Mouse (Mus musculus) retina, postnatal 7 days (tissue): ENCODE results near the gene Olfr1179.
"Not testable (repeated sequence)": the region's sequence is repeated elsewhere in the genome, so short reads cannot be mapped to it uniquely, and the experiment has no call there.

Experiments used
- DNase-seq: peaks from one replicate; pipeline ENCODE4 v3.0.0-alpha.2; 2012; ENCODE audit warnings: low read depth, low spot score

Olfr1179 gene

DNA sequence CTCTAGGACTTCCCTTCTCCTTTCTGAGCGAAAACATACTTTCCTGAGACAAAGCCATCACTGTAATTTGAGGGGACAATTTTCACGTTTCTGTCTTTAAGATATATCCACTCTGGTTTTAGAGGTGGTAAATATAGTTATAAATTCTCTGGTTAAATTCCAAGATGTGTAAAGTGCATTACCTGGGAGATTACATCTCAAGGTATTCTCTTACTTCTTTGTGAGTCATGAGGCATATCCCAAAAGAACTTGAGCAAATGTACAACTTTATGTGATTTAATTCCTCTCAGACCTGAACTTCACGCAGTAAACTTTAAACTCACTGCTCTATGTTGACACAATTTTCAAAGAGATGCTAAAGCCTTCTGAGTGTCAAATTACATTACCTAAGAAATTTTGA lies at the start of gene Olfr1179:
TSS of gene Olfr1179 (minus strand) at position 101 of the 400 bp plus-strand sequence.
- no peak for DNase-seq

- DNase-seq, result not testable (repeated sequence)
Observed at GRCm38 (mm10) chr2:88454567-88454966, 48.3 kb upstream of the Olfr1179 start, which contains the start of gene Olfr1183. Gene Olfr1183, plus strand, starts transcription at chr2:88454867.

GRCm38 (mm10) chr2:88449031-88449430 lies 42.8 kb upstream of the Olfr1179 start, which contains the start of gene Gm13757:
Gene Gm13757, minus strand, starts transcription at chr2:88449131.
- no peak for DNase-seq

DNA sequence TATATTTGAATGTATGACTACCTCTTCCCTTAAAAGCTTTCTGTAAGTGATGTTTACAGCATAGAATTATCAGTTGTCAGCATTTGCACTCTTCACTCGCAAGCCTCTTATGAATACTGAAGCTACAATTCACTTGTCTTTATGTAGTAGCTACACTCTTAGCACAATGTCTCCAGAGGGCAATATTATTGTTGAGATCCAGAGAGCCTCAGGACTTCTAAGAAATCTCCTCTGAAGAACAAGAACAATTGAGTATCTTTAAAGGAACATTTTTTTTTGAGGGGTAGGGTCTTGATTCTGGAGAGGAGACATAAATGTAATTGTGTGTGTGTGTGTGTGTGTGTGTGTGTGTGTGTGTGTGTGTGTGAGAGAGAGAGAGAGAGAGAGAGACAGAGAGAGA lies 19.8 kb upstream of the Olfr1179 start, which contains the start of gene Olfr1181:
TSS of gene Olfr1181 (minus strand) at position 101 of the 400 bp plus-strand sequence.
- DNase-seq, result no peak

GRCm38 (mm10) chr2:88419051-88419450 lies 12.8 kb upstream of the Olfr1179 start, which contains the start of gene Olfr1180:
Gene Olfr1180, minus strand, starts transcription at chr2:88419151.
- DNase-seq, result no peak

GRCm38 (mm10) chr2:88386762-88387161 lies 19.5 kb downstream of the Olfr1179 start, which contains the start of gene Olfr1178:
Gene Olfr1178, plus strand, starts transcription at chr2:88387062.
- no peak for DNase-seq

DNA sequence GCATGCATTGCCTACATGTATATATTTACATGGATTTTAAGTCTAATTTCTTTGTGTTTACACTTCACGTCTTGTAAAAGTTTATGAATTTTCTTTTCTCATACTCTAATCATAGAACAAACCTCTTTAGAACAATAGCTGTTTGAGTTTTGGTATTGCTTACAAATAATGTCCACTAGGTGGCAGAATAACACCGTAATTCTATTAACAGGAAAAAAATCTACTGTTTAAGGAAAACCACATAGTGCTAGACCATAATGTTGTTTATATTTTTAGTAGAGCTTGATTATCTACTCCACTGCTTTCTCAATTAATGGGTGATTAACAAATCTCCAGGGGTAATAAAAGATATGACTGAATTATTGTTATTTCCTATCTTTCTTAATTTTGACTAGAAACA lies 49.9 kb downstream of the Olfr1179 start:
- peak; percentile 4 for DNase-seq
